Mouse (Mus musculus) erythroblast, embryonic 14.5 days (primary cell): ENCODE measurements around the gene Adgrl2. TPM values are rescaled to one million over a fixed set of nuclear protein-coding genes. Genes with fewer than 3 reads are reported as not detected.

Experiments used
- H3K27me3 ChIP-seq: 2 replicates; pipeline ENCODE4 v1.6.1; 2012; ENCODE audit warnings: inconsistent platforms; ENCODE audit not compliant: control insufficient read depth
- H3K36me3 ChIP-seq: 2 replicates; pipeline ENCODE4 v1.6.1; 2012; ENCODE audit warnings: mild to moderate bottlenecking, inconsistent platforms; ENCODE audit not compliant: control insufficient read depth
- H3K4me1 ChIP-seq: 2 replicates; pipeline ENCODE4 v1.6.1; 2012; ENCODE audit warnings: inconsistent platforms; ENCODE audit not compliant: control insufficient read depth
- H3K4me3 ChIP-seq: replicated peaks from 2 replicates; pipeline ENCODE3; 2012; ENCODE audit warnings: moderate library complexity, mild to moderate bottlenecking, inconsistent platforms
- H3K9me3 ChIP-seq: 2 replicates; pipeline ENCODE4 v1.6.1; 2012; ENCODE audit warnings: low read length, inconsistent platforms, mixed read lengths; ENCODE audit not compliant: control insufficient read depth
- GATA1 ChIP-seq: IDR thresholded peaks from 2 replicates; pipeline ENCODE4 v1.6.1; 2012; ENCODE audit warnings: low read length, inconsistent platforms, mixed read lengths
- TAL1 ChIP-seq: IDR thresholded peaks from 3 replicates; pipeline ENCODE4 v1.6.1; 2012; ENCODE audit warnings: low read length, inconsistent platforms, mixed read lengths
- polyA plus RNA-seq: library from polyadenylated mRNA; stranded (reverse); fragments of >175 nt; gene quantifications from 2 replicates; pipeline ENCODE4 v1.2.3, GENCODE M21; 2012

Adgrl2 gene
- polyA plus RNA-seq, 1 experiment = 0.01 TPM

- TF ChIP-seq TAL1 (no peak), GATA1 (no peak)
- H3K27me3 ChIP-seq = peaks cover 57% of the 10 kb centered on the region
- H3K9me3 ChIP-seq = no peaks in the 10 kb centered on the region
- peak overlapping the region; percentile 57 for H3K4me3 ChIP-seq
- H3K36me3 ChIP-seq = no peaks in the 10 kb centered on the region
- H3K4me1 ChIP-seq = no peaks in the 10 kb centered on the region
These were observed 1.1 kb downstream of the Adgrl2 start for GRCm38 (mm10) chr3:148988996-148989817.

GRCm38 (mm10) chr3:148988293-148988995 lies 1.9 kb downstream of the Adgrl2 start:
- no peaks in the 10 kb centered on the region for H3K36me3 ChIP-seq
- peaks cover 57% of the 10 kb centered on the region for H3K27me3 ChIP-seq
- H3K9me3 ChIP-seq = no peaks in the 10 kb centered on the region
- H3K4me1 ChIP-seq = no peaks in the 10 kb centered on the region
- peak overlapping the region; percentile 57 for H3K4me3 ChIP-seq
- TF ChIP-seq TAL1 (no peak), GATA1 (no peak)

DNA sequence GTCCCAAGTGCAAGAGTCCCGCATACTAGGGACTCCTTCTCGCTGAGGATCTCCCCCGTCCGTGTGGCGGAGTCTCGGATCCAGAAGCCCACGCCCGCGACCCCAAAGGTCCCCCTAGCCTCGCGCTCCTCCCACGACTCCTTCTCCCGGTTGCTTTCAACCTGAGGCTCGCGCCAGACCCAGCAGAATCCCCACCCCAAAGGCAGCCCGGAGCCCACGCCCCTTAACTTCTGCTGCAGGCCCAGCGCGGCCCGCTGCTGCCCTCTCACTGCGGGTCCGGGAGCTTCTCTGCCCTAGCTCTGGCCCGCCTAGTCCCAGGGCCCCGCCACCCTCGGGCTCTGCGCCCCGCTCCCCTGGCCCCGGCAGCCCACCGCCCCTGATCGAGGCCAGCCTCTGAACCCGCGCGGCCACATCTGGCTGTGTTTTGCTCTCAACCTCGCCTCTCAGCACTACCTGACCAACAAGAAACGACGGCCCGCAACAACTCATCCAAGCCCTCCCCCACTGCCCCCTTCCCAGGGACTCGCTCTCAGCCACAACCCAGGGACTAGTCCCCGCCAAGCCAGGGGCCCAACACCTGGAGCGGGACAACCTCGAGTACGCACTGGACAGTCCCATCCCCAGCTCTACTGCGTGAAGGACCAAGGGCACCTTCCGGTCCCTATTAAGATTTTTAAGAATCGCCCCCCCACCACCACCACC lies 2.6 kb downstream of the Adgrl2 start:
- Histone ChIP-seq H3K36me3 (no peaks in the 10 kb centered on the region), H3K9me3 (no peaks in the 10 kb centered on the region), H3K27me3 (peaks cover 57% of the 10 kb centered on the region), H3K4me3 (peak overlapping the region; percentile 57), H3K4me1 (no peaks in the 10 kb centered on the region)
- TF ChIP-seq GATA1 = no peak
- no peak for TF ChIP-seq TAL1

DNA sequence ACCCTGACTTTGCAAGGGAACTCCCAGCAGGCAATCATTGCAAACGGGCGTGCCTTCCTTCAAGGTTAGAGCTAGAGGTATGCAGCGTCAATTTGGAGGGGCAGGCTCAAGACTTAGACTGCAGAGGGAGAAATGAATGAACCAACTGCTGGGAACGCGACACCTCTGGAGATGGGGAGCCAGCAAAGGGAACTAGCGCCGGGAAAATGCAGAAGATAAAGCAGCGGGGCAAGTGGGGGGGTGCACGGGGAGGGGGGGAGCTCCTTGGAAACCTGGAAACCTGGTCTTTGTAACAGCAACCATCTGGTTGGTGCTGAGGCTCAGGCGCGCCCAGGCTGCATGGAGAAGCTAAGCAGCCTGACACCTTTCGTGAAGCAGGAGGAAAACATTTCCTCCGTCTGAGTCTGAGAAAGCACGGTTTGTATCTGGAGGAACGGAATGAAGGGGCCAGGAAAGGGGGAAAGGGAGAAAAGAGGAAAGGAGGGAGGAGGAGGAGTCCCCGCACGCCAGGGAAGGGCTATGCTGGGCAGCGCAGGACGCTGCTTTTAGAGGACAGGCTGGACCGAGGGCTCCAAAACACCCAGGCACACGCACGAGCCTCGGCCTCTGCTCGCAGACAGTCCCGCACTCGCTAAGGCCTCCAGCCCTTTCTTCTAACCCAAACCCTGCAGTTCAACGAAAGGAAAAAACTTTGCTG lies 3.3 kb downstream of the Adgrl2 start:
- peak overlapping the region; percentile 57 for H3K4me3 ChIP-seq
- H3K27me3 ChIP-seq = peaks cover 57% of the 10 kb centered on the region
- H3K4me1 ChIP-seq = no peaks in the 10 kb centered on the region
- H3K36me3 ChIP-seq = no peaks in the 10 kb centered on the region
- H3K9me3 ChIP-seq = no peaks in the 10 kb centered on the region
- no peak for TF ChIP-seq GATA1
- TF ChIP-seq TAL1 = no peak

DNA sequence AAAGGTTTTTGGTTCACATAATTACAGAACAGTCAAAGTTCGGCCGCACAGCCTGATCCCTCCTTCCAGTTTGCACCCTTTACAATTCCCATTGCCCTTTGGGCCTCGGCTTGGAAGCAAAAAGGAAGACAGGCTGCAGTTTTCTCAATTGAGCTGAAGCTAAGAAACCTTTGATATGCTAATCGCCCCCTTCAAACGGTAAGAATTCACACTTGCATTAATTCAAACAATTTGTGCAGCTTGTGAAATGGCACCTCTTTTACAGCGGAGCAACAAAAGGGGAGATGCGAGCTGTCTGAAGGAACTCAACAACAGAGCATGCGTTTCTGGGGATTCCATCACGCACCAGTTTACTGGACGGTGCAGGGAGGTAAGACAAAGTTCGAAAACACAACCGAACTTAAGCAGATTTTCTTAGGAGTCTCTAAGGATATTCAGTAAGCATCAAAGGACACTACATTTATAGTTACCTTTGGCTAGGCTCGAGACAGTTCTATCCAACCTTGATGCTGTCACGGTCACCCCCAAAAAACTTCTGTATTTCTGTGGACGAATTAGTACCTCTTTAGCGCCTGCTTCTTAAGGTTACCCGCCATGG lies 4.0 kb downstream of the Adgrl2 start:
- peaks cover 56% of the 10 kb centered on the region for H3K27me3 ChIP-seq
- TF ChIP-seq GATA1 (no peak), TAL1 (no peak)
- H3K4me1 ChIP-seq = no peaks in the 10 kb centered on the region
- no peaks in the 10 kb centered on the region for H3K36me3 ChIP-seq
- H3K9me3 ChIP-seq = no peaks in the 10 kb centered on the region
- no peak overlapping the region for H3K4me3 ChIP-seq

DNA sequence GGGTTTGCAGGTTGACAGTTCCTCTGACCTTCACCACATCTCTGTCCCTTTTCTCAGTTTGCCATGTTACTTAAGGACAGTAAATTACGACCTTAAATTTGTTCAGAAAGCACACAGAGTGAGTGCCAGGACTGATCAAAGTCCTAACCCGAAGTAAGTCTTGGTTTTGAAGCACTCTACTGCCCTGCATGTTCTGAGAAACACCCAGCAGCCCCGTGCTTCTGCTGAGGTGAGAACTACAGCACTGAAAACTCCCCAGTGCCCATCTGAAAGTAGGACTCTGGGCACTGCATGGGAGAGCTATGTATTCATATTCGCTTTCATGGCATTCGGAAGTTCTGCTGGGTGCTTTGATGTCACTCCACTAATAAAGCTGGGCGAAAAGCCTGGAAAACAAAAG lies 6.0 kb downstream of the Adgrl2 start:
- H3K9me3 ChIP-seq = no peaks in the 10 kb centered on the region
- H3K4me3 ChIP-seq = no peak overlapping the region
- H3K27me3 ChIP-seq = peaks cover 35% of the 10 kb centered on the region
- H3K36me3 ChIP-seq = no peaks in the 10 kb centered on the region
- TF ChIP-seq GATA1 (no peak), TAL1 (no peak)
- H3K4me1 ChIP-seq = no peaks in the 10 kb centered on the region

- Histone ChIP-seq H3K36me3 (no peaks in the 10 kb centered on the region), H3K4me1 (no peaks in the 10 kb centered on the region), H3K4me3 (no peak overlapping the region), H3K27me3 (peaks cover 16% of the 10 kb centered on the region), H3K9me3 (no peaks in the 10 kb centered on the region)
- TF ChIP-seq GATA1 (no peak), TAL1 (no peak)
These were observed 8.0 kb downstream of the Adgrl2 start for GRCm38 (mm10) chr3:148982370-148982769.

- H3K27me3 ChIP-seq = peaks cover 10% of the 10 kb centered on the region
- no peak overlapping the region for H3K4me3 ChIP-seq
- H3K9me3 ChIP-seq = no peaks in the 10 kb centered on the region
- no peaks in the 10 kb centered on the region for H3K36me3 ChIP-seq
- TF ChIP-seq TAL1 (no peak), GATA1 (no peak)
- H3K4me1 ChIP-seq = no peaks in the 10 kb centered on the region
These were observed 8.6 kb downstream of the Adgrl2 start for GRCm38 (mm10) chr3:148981776-148982175.
